In the genomic region with DNA sequence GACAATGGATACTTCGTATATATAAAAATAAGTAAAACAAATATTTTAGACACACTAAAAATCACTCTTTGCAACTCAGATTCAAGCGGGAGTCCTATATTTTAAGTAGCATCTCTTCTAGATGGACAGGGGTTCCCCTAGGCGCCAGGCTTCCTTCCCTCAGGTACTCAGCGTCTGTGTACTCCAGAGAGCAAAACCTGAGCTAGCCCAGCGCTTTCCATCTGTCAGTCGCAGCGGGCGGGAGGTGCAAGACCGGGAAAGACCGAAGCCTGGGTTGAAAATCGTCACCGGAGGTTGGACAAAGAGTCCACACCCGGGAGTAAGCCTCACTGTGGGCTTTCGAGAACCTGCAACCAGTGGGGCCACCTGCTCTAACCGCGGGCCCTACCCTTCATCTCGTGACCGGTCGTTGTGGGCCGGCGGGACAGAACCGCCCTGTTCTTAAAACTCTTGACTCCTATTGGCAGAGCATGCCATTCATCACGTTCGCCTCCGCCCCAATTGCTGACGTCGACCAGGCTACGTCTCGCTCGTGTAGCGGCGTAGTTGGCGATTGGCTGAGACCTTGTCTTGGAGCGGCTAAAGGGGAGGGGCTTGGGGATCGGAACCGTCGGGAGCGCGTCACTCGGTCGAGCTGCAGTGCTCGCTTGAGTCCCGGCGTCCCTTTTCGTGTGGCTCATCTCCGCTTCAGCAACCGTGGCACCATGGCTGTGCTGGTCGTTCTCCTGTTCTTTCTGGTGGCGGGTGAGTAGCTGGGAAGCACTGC, we compare ENCODE assay signal across 1 mouse cellular context.
TF ChIP-seq lines count a peak whose summit lies in the region.

Atp6ap2 (plus strand) TSS at position 610 of the 766 bp plus-strand sequence.

TF ChIP-seq in MEL, 35 proteins besides CTCF, POLR2A, EP300 and RAD21 (continued from another document):
- TF ChIP-seq NELFE (IDR thresholded peaks at IDR 0.05; ENCODE audit: low read depth, low read length) (peak; percentile 84), TAL1 (IDR thresholded peaks at IDR 0.05; ENCODE audit: low read length) (no peak), BHLHE40 (IDR thresholded peaks at IDR 0.05; ENCODE audit: borderline replicate concordance, low read depth, low read length) (peak; percentile 93), NRF1 (IDR thresholded peaks at IDR 0.05; ENCODE audit: insufficient read depth, low read depth, low read length, poor library complexity, severe bottlenecking) (no peak), ZC3H11A (IDR thresholded peaks at IDR 0.05; ENCODE audit: low read depth, low read length) (no peak), USF1 (IDR thresholded peaks at IDR 0.05; ENCODE audit: low read depth, low read length) (peak; percentile 82), JUND (IDR thresholded peaks at IDR 0.05; ENCODE audit: low read depth, low read length) (no peak), MYB (IDR thresholded peaks at IDR 0.05; ENCODE audit: low read depth, low read length) (no peak), TCF12 (IDR thresholded peaks at IDR 0.05; ENCODE audit: low read depth, low read length) (peak; percentile 6; the same call in 1 of the 2 replicates), MAX (IDR thresholded peaks at IDR 0.05; ENCODE audit: low read length) (peak; percentile 68), MYC (IDR thresholded peaks at IDR 0.05; ENCODE audit: low read depth, low read length) (peak; percentile 17; the same call in 1 of the 2 replicates)
